In genomic region chr9:102424672-102425345, GRCm38 (mm10) we compare ENCODE assay signal across 11 mouse cellular contexts.
DNase-seq lines count a peak whose midpoint lies in the region; ATAC-seq and TF ChIP-seq lines count a peak whose summit lies in the region.
"Had no signal": no experiment of that assay in that cellular context is flagged by ENCODE, and none has a peak within 500 bp of the region (broad histone marks: within the 10 kb centered on the region; RNA-seq: fewer than 3 reads in every experiment).

No protein-coding gene starts in this region.

- no peak overlapping the region for H3K27ac ChIP-seq in kidney, embryonic 15.5 days
- H3K27ac ChIP-seq in forebrain, embryonic 13.5 days: peak overlapping the region; percentile 85; the same call in 1 of the 2 replicates
- peak overlapping the region; percentile 66; the same call in 1 of the 2 replicates for H3K27ac ChIP-seq in hindbrain, postnatal 0 days
- H3K27ac ChIP-seq in neural tube, embryonic 13.5 days (replicated peaks): peak overlapping the region; percentile 81; the same call in 1 of the 2 replicates

- peak overlapping the region; percentile 38 for H3K4me2 ChIP-seq in kidney, embryonic 15.5 days
- H3K4me2 ChIP-seq in forebrain, embryonic 13.5 days: peak overlapping the region; percentile 48
- H3K4me2 ChIP-seq in hindbrain, postnatal 0 days (ENCODE audit: low read depth, low read length): 0 out of 2 replicates have a peak overlapping the region, but pooled peaks have one; percentile 11
- H3K4me2 ChIP-seq in neural tube, embryonic 13.5 days: peak overlapping the region; percentile 35

- no peak overlapping the region for H3K9ac ChIP-seq in kidney, embryonic 15.5 days
- no peak overlapping the region for H3K9ac ChIP-seq in forebrain, embryonic 13.5 days
- 0 out of 2 replicates have a peak overlapping the region, but pooled peaks have one; percentile 0 for H3K9ac ChIP-seq in hindbrain, postnatal 0 days (replicated peaks; ENCODE audit: low read length)
- H3K9ac ChIP-seq in neural tube, embryonic 13.5 days: peak overlapping the region; percentile 49; the same call in 1 of the 2 replicates

- no peak for DNase-seq in kidney, postnatal 25 days
- DNase-seq in hindbrain, postnatal 0 days (ENCODE audit: low spot score): no peak
- no peak for DNase-seq in right cerebral cortex, postnatal 25 days
- DNase-seq in adrenal gland, postnatal 14 days: no peak
- DNase-seq: cerebellum, postnatal 36 days; right cerebral cortex, postnatal 14 days; thymus, postnatal 14 days had no signal

- no peaks in the 10 kb centered on the region for H3K36me3 ChIP-seq in kidney, embryonic 15.5 days
- H3K36me3 ChIP-seq in forebrain, embryonic 13.5 days (ENCODE audit: poor library complexity, severe bottlenecking): no peaks in the 10 kb centered on the region
- no peaks in the 10 kb centered on the region for H3K36me3 ChIP-seq in hindbrain, postnatal 0 days (ENCODE audit: insufficient read depth, low read length)
- H3K36me3 ChIP-seq in neural tube, embryonic 13.5 days: no peaks in the 10 kb centered on the region
- H3K36me3 ChIP-seq: G1E had no signal

- H3K4me3 ChIP-seq in kidney, embryonic 15.5 days (replicated peaks): no peak overlapping the region
- no peak overlapping the region for H3K4me3 ChIP-seq in forebrain, embryonic 13.5 days
- H3K4me3 ChIP-seq in hindbrain, postnatal 0 days (ENCODE audit: low read length): no peak overlapping the region
- no peak overlapping the region for H3K4me3 ChIP-seq in neural tube, embryonic 13.5 days

- no peak for TF ChIP-seq CTCF in hindbrain, postnatal 0 days (IDR thresholded peaks at IDR 0.05; ENCODE audit: low read depth)

- H3K27me3 ChIP-seq in kidney, embryonic 15.5 days: no peaks in the 10 kb centered on the region
- H3K27me3 ChIP-seq in forebrain, embryonic 13.5 days: 0 out of 2 replicates have a peak, but pooled peaks cover 3% of the 10 kb centered on the region
- no peaks in the 10 kb centered on the region for H3K27me3 ChIP-seq in hindbrain, postnatal 0 days (ENCODE audit: insufficient read depth, low read length)
- peaks cover 4% of the 10 kb centered on the region for H3K27me3 ChIP-seq in neural tube, embryonic 13.5 days

- WGBS in kidney, embryonic 15.5 days: 60% methylated on average over 11 of the region's 11 CpGs
- WGBS in forebrain, embryonic 13.5 days: 50% methylated on average over 11 of the region's 11 CpGs
- WGBS in hindbrain, postnatal 0 days: 56% methylated on average over 11 of the region's 11 CpGs
- WGBS in neural tube, embryonic 13.5 days: 68% methylated on average over 11 of the region's 11 CpGs

- H3K9me3 ChIP-seq in kidney, embryonic 15.5 days (replicated peaks): no peaks in the 10 kb centered on the region
- no peaks in the 10 kb centered on the region for H3K9me3 ChIP-seq in forebrain, embryonic 13.5 days (replicated peaks)
- no peaks in the 10 kb centered on the region for H3K9me3 ChIP-seq in hindbrain, postnatal 0 days (ENCODE audit: low read length)
- no peaks in the 10 kb centered on the region for H3K9me3 ChIP-seq in neural tube, embryonic 13.5 days

- no peak for ATAC-seq in kidney, embryonic 15.5 days (replicated peaks; ENCODE audit: low FRiP score)
- no peak for ATAC-seq in forebrain, embryonic 13.5 days
- no peak for ATAC-seq in hindbrain, postnatal 0 days
- ATAC-seq in neural tube, embryonic 13.5 days (ENCODE audit: low read depth): no peak

- H3K4me1 ChIP-seq in kidney, embryonic 15.5 days: peaks cover 21% of the 10 kb centered on the region
- peaks cover 28% of the 10 kb centered on the region for H3K4me1 ChIP-seq in forebrain, embryonic 13.5 days
- H3K4me1 ChIP-seq in hindbrain, postnatal 0 days (ENCODE audit: insufficient read depth, low read length): peaks cover 2% of the 10 kb centered on the region
- H3K4me1 ChIP-seq in neural tube, embryonic 13.5 days (replicated peaks): peaks cover 30% of the 10 kb centered on the region

Comparison
In these comparisons a context has a peak if more than half of its experiments do, and no peak if none do; other contexts are left out.
1. H3K9ac ChIP-seq: peak in hindbrain, postnatal 0 days (single experiment) and neural tube, embryonic 13.5 days (single experiment); none in kidney, embryonic 15.5 days (single experiment) and forebrain, embryonic 13.5 days (single experiment).
2. Peak in every context shown above with its lines, with median percentiles within 50 percentile points of each other: H3K4me2 ChIP-seq.